Mouse (Mus musculus): Measurements from ENCODE around the gene Ngb.

DNA sequence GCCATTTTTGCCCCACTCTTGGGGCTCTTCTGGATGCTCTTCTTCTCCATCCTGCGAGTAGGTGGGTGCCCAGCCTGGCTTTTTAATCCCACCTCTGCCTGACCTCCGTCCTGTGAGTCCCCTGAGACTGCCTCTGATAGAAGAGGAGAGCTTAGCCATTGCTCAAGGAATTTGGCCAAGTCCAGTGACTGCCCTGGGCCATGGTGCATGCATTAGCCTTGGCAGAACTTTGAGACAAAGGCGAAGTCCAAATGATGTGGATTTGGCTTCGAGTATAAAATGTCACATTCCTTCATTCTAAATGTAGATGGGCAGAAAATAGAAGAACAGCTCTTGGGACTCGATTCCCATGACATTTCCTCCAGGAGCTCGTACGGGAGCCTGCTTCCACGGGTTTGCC, 19.5 kb downstream of the Ngb start:
- no peak for TF ChIP-seq CTCF (IDR thresholded peaks at IDR 0.05; ENCODE audit: borderline replicate concordance, extremely low read depth, insufficient read depth, insufficient read length)
- no peak for TF ChIP-seq POLR2A (IDR thresholded peaks at IDR 0.05; ENCODE audit: borderline replicate concordance, extremely low read depth, insufficient read depth, insufficient read length, poor library complexity, severe bottlenecking)
